Mouse (Mus musculus) neural tube, embryonic 11.5 days (tissue): ENCODE data around the gene Gm21627. TPM values are rescaled to one million over a fixed set of nuclear protein-coding genes. Genes with fewer than 3 reads are reported as not detected.
"Not testable (repeated sequence)": the region's sequence is repeated elsewhere in the genome, so short reads cannot be mapped to it uniquely, and the experiment has no call there.

ENCODE experiments used
- ATAC-seq: fragments of 200-750 bp; cut with Nextera tagmentation; 2 replicates; pipeline ENCODE4 v1.8.0; 2017; ENCODE audit warnings: moderate number of reproducible peaks, mild to moderate bottlenecking, moderate TSS enrichment, moderate library complexity; ENCODE audit not compliant: insufficient read depth, low FRiP score, low TSS enrichment
- DNase-seq: peaks from one replicate; pipeline ENCODE4 v3.0.0-alpha.2; 2015; ENCODE audit warnings: low spot score
- H3K27ac ChIP-seq: fragments of 300-500 bp; sonication (generic); 2 replicates; pipeline ENCODE4 v1.5.1; 2014; ENCODE audit warnings: low read depth, mild to moderate bottlenecking, low read length
- H3K27me3 ChIP-seq: fragments of 300-500 bp; sonication (generic); 2 replicates; pipeline ENCODE4 v1.6.1; 2014; ENCODE audit warnings: mild to moderate bottlenecking, low read length, mixed read lengths; ENCODE audit not compliant: control insufficient read depth, insufficient read depth
- H3K36me3 ChIP-seq: fragments of 300-500 bp; sonication (generic); 2 replicates; pipeline ENCODE4 v1.6.1; 2014; ENCODE audit warnings: mild to moderate bottlenecking, low read length, moderate library complexity, mixed read lengths; ENCODE audit not compliant: control insufficient read depth, insufficient read depth
- H3K4me1 ChIP-seq: fragments of 300-500 bp; sonication (generic); 2 replicates; pipeline ENCODE4 v1.6.1; 2014; ENCODE audit warnings: low read length, mixed read lengths; ENCODE audit not compliant: control insufficient read depth, insufficient read depth
- H3K4me2 ChIP-seq: fragments of 300-500 bp; sonication (generic); 2 replicates; pipeline ENCODE4 v1.6.1; 2014; ENCODE audit warnings: low read depth, mild to moderate bottlenecking, moderate library complexity
- H3K4me3 ChIP-seq: fragments of 300-500 bp; sonication (generic); 2 replicates; pipeline ENCODE4 v1.5.1; 2014; ENCODE audit warnings: low read depth, low read length
- H3K9ac ChIP-seq: fragments of 300-500 bp; sonication (generic); 2 replicates; pipeline ENCODE4 v1.6.1; 2014; ENCODE audit warnings: mild to moderate bottlenecking, low read length
- H3K9me3 ChIP-seq: fragments of 300-500 bp; sonication (generic); 2 replicates; pipeline ENCODE4 v1.6.1; 2016; ENCODE audit warnings: low read length; ENCODE audit not compliant: control insufficient read depth
- WGBS: fragments of 180-500 bp; shearing (Covaris S2); extraction: QIAGEN DNeasy Blood & Tissue Kit; methylation state at CpG from one replicate; pipeline ENCODE4 v1.1.7; 2014; 5-methylcytosine and 5-hydroxymethylcytosine counted together
- polyA plus RNA-seq: library from polyadenylated mRNA; unstranded; fragments of >200 nt; fragmentation: Nextera tagmentation; extraction: Ambion mirVana; gene quantifications from 2 replicates; pipeline ENCODE4 v1.2.1, GENCODE M21; 2014

The Gm21627 gene
- not detected in 2 replicates for polyA plus RNA-seq

DNA sequence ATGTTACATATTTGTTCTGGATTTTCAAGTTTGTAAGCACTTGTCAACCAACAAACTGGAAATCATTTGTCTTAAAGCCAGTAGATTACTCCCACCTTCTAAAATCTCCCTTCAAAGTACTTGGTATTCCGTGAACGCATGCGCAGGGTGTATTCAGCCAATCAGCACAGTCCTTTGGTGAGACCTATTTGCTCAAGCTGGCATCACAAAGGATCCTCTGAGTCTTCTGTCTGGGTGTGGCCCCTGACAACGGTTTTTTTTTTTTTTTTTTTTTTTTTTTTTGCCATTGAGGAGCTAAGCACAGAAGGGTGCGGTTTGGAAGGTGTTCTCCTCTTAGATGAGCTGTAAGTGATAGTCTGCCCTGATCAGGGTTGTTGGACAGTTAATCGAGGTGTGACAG lies at the start of gene Gm21627:
TSS of gene Gm21627 (plus strand) at position 301 of the 400 bp plus-strand sequence.
- H3K9me3 ChIP-seq, ATAC-seq: not testable (repeated sequence)
- no CpG with 5 or more reads among the region's 6 CpGs for WGBS

More for the DNA sequence above, at the start of gene Gm21627:
- not testable (repeated sequence) for DNase-seq, H3K4me2 ChIP-seq, H3K9ac ChIP-seq, H3K27ac ChIP-seq, H3K4me1 ChIP-seq, H3K36me3 ChIP-seq, H3K4me3 ChIP-seq, H3K27me3 ChIP-seq
